Mouse (Mus musculus): ENCODE measurements around the gene Pitx1. TPM values are rescaled to one million over a fixed set of nuclear protein-coding genes. Genes with fewer than 3 reads are reported as not detected.

Gene Pitx1
- polyA plus RNA-seq, 2 experiments: 0.09 TPM; not detected in 1

- Histone ChIP-seq H3K9me3 (ENCODE audit: control insufficient read depth, low read length) (no peaks in the 10 kb centered on the region), H3K27me3 (ENCODE audit: control insufficient read depth, insufficient read depth, low read length) (no peaks in the 10 kb centered on the region), H3K36me3 (replicated peaks; ENCODE audit: control insufficient read depth, insufficient read depth, low read depth) (no peaks in the 10 kb centered on the region), H3K9ac (replicated peaks) (no peak overlapping the region), H3K27ac (no peak overlapping the region), H3K4me2 (ENCODE audit: low read depth) (no peak overlapping the region), H3K4me1 (replicated peaks; ENCODE audit: control insufficient read depth in 2 of 2, insufficient read depth in 2 of 2, low read length in 1 of 2) (no peaks in the 10 kb centered on the region), H3K4me3 (ENCODE audit: insufficient read depth in 1 of 2, low read depth in 2 of 2, low read length in 2 of 2) (no peak overlapping the region)
- ATAC-seq (ENCODE audit: insufficient read depth) (no peak), DNase-seq (ENCODE audit: low read depth in 3 of 3, low spot score in 3 of 3) (no peak)
- WGBS (ENCODE audit: insufficient replicate concordance): 59% methylated on average over 13 of the region's 13 CpGs
- TF ChIP-seq EP300 (IDR thresholded peaks at IDR 0.05; ENCODE audit: low read depth) (no peak), CTCF (IDR thresholded peaks at IDR 0.05; ENCODE audit: low read depth) (no peak)
These were observed 31.6 kb upstream of the Pitx1 start for GRCm38 (mm10) chr13:55867540-55868103.

DNA sequence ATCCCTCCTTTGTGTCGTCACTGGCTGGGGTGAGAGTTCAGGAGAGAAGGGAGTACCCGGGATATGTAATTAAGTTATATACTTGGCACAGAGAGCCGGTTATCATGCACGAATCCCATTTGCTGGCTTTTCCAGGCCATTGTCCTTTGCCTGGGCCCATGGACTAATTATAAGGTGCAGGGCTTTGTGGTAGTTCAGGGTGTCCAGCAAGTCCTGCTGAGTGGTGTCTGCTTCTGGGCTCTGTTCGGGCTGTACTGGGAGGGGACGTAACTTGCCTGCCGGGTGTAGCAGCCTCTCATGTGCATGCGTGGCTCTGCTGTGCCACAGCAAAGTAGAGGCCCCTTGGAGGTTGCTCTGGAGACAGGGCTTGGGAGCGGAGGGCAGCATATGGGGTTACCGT lies 24.5 kb upstream of the Pitx1 start:
- Histone ChIP-seq H3K27ac (no peak overlapping the region), H3K27me3 (ENCODE audit: control insufficient read depth, insufficient read depth, low read length) (no peaks in the 10 kb centered on the region), H3K36me3 (replicated peaks; ENCODE audit: control insufficient read depth, insufficient read depth, low read depth) (no peaks in the 10 kb centered on the region), H3K4me2 (ENCODE audit: low read depth) (no peak overlapping the region), H3K9me3 (ENCODE audit: control insufficient read depth, low read length) (no peaks in the 10 kb centered on the region), H3K9ac (replicated peaks) (no peak overlapping the region), H3K4me1 (replicated peaks; ENCODE audit: control insufficient read depth in 2 of 2, insufficient read depth in 2 of 2, low read length in 1 of 2) (no peaks in the 10 kb centered on the region), H3K4me3 (ENCODE audit: insufficient read depth in 1 of 2, low read depth in 2 of 2, low read length in 2 of 2) (no peak overlapping the region)
- no peak for TF ChIP-seq EP300 (IDR thresholded peaks at IDR 0.05; ENCODE audit: low read depth)
- no peak for TF ChIP-seq CTCF (IDR thresholded peaks at IDR 0.05; ENCODE audit: low read depth)
- ATAC-seq (ENCODE audit: insufficient read depth): no peak
- DNase-seq (ENCODE audit: low read depth in 3 of 3, low spot score in 3 of 3): no peak
- 65% methylated on average over 10 of the region's 10 CpGs for WGBS (ENCODE audit: insufficient replicate concordance)

GRCm38 (mm10) chr13:55858463-55858862 lies 22.5 kb upstream of the Pitx1 start:
- Histone ChIP-seq H3K36me3 (replicated peaks; ENCODE audit: control insufficient read depth, insufficient read depth, low read depth) (no peaks in the 10 kb centered on the region), H3K4me1 (replicated peaks; ENCODE audit: control insufficient read depth in 2 of 2, insufficient read depth in 2 of 2, low read length in 1 of 2) (no peaks in the 10 kb centered on the region), H3K9ac (replicated peaks) (no peak overlapping the region), H3K4me2 (ENCODE audit: low read depth) (no peak overlapping the region), H3K27me3 (ENCODE audit: control insufficient read depth, insufficient read depth, low read length) (no peaks in the 10 kb centered on the region), H3K27ac (no peak overlapping the region), H3K4me3 (ENCODE audit: insufficient read depth in 1 of 2, low read depth in 2 of 2, low read length in 2 of 2) (no peak overlapping the region), H3K9me3 (ENCODE audit: control insufficient read depth, low read length) (no peaks in the 10 kb centered on the region)
- WGBS (ENCODE audit: insufficient replicate concordance): 45% methylated on average over 5 of the region's 5 CpGs
- ATAC-seq (ENCODE audit: insufficient read depth): no peak
- DNase-seq (ENCODE audit: low read depth in 3 of 3, low spot score in 3 of 3): no peak
- TF ChIP-seq EP300 (IDR thresholded peaks at IDR 0.05; ENCODE audit: low read depth): no peak
- TF ChIP-seq CTCF (IDR thresholded peaks at IDR 0.05; ENCODE audit: low read depth): no peak

DNA sequence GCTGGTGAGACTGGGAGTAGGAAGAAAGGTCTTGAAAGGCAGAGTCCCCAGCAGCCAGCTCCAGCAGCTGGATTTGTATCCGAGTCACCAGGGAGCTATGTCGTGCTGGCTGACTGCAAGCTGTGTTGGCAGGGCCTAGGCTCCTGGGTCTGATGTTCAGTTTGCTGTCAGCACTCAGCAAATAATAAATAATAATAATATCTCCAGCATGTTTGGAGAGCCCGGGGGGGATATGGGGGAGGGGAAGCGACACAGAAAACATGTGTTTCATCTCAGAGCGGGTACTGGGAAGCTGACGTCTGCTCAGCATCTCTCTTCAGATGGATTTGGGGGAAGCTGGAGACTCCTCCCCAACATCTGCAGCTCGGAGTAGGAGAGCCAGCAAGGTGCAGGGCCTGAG lies 19.8 kb upstream of the Pitx1 start:
- ATAC-seq (ENCODE audit: insufficient read depth): no peak
- 57% methylated on average over 7 of the region's 7 CpGs for WGBS (ENCODE audit: insufficient replicate concordance)
- no peaks in the 10 kb centered on the region for H3K4me1 ChIP-seq (replicated peaks; ENCODE audit: control insufficient read depth in 2 of 2, insufficient read depth in 2 of 2, low read length in 1 of 2)

GRCm38 (mm10) chr13:55852205-55852604 lies 16.2 kb upstream of the Pitx1 start:
- Histone ChIP-seq H3K9ac (replicated peaks) (no peak overlapping the region), H3K4me2 (ENCODE audit: low read depth) (no peak overlapping the region), H3K9me3 (ENCODE audit: control insufficient read depth, low read length) (no peaks in the 10 kb centered on the region), H3K4me1 (replicated peaks; ENCODE audit: control insufficient read depth in 2 of 2, insufficient read depth in 2 of 2, low read length in 1 of 2) (0 out of 4 replicates have a peak, but pooled peaks cover 0 to 2% of the 10 kb centered on the region in 2 experiments), H3K4me3 (ENCODE audit: insufficient read depth in 1 of 2, low read depth in 2 of 2, low read length in 2 of 2) (no peak overlapping the region), H3K27me3 (ENCODE audit: control insufficient read depth, insufficient read depth, low read length) (peaks cover 5% of the 10 kb centered on the region), H3K36me3 (replicated peaks; ENCODE audit: control insufficient read depth, insufficient read depth, low read depth) (no peaks in the 10 kb centered on the region), H3K27ac (no peak overlapping the region)
- DNase-seq (ENCODE audit: low read depth in 3 of 3, low spot score in 3 of 3) (no peak), ATAC-seq (ENCODE audit: insufficient read depth) (no peak)
- TF ChIP-seq CTCF (IDR thresholded peaks at IDR 0.05; ENCODE audit: low read depth) (no peak), EP300 (IDR thresholded peaks at IDR 0.05; ENCODE audit: low read depth) (no peak)
- WGBS (ENCODE audit: insufficient replicate concordance): 36% methylated on average over 3 of the region's 3 CpGs

More for the DNA sequence above, 19.8 kb upstream of the Pitx1 start:
- H3K4me3 ChIP-seq (ENCODE audit: insufficient read depth in 1 of 2, low read depth in 2 of 2, low read length in 2 of 2): no peak overlapping the region
- H3K9me3 ChIP-seq (ENCODE audit: control insufficient read depth, low read length): no peaks in the 10 kb centered on the region
- no peak overlapping the region for H3K27ac ChIP-seq
- H3K27me3 ChIP-seq (ENCODE audit: control insufficient read depth, insufficient read depth, low read length): no peaks in the 10 kb centered on the region
- no peak for DNase-seq (ENCODE audit: low read depth in 3 of 3, low spot score in 3 of 3)
- TF ChIP-seq CTCF (IDR thresholded peaks at IDR 0.05; ENCODE audit: low read depth) (no peak), EP300 (IDR thresholded peaks at IDR 0.05; ENCODE audit: low read depth) (no peak)
- H3K36me3 ChIP-seq (replicated peaks; ENCODE audit: control insufficient read depth, insufficient read depth, low read depth): no peaks in the 10 kb centered on the region
- no peak overlapping the region for H3K4me2 ChIP-seq (ENCODE audit: low read depth)
- H3K9ac ChIP-seq (replicated peaks): no peak overlapping the region

Data from liver, embryonic 14.5 days (tissue).